In genomic region chr6:85137217-85138035, GRCm38 (mm10) we compare ENCODE assay signal across 8 mouse cellular contexts. TPM values are rescaled to one million over a fixed set of nuclear protein-coding genes. Genes with fewer than 3 reads are reported as not detected.
DNase-seq lines count a peak whose midpoint lies in the region; ATAC-seq and TF ChIP-seq lines count a peak whose summit lies in the region.

Gene Spr, minus strand, starts transcription at chr6:85137766.

- peak; percentile 76 for TF ChIP-seq POLR2A in cortical plate, adult 2 months (IDR thresholded peaks at IDR 0.05; ENCODE audit: extremely low read depth, insufficient read depth, low read length)

- peak within 1 kb of the TSS; percentile 61 for H3K4me3 ChIP-seq in cortical plate, adult 2 months (ENCODE audit: insufficient read depth, low read length)

- ATAC-seq in activated CD4-positive, CD25-positive, alpha-beta regulatory T cell, adult 4 months = peak; percentile 87
- ATAC-seq in megakaryocyte progenitor cell, adult 5-6 weeks (replicated peaks; ENCODE audit: poor library complexity) = peak; percentile 78

- peak; percentile 91 for DNase-seq in gastrocnemius, postnatal 10 days
- peak; percentile 91 for DNase-seq in induced T-regulatory cell, adult 2 months (ENCODE audit: low read depth)
- peak; percentile 64 to 88 for DNase-seq in left cerebral cortex, adult 9 months (ENCODE audit: low spot score in 2 of 2)
- peak; percentile 77 for DNase-seq in right cerebral cortex, postnatal 14 days
- DNase-seq in urinary bladder, postnatal 36 days (ENCODE audit: low spot score in 2 of 2) = peak; percentile 91 to 95

- peak within 1 kb of the TSS; percentile 72 for H3K27ac ChIP-seq in cortical plate, adult 2 months (ENCODE audit: insufficient read depth, low read length)

- peak; percentile 77 for TF ChIP-seq CTCF in cortical plate, adult 2 months (IDR thresholded peaks at IDR 0.05; ENCODE audit: extremely low read depth, insufficient read depth, low read length)

- H3K4me1 ChIP-seq in cortical plate, adult 2 months (ENCODE audit: control insufficient read depth, insufficient read depth, low read length) = no peaks in the 10 kb centered on the region

RNA-seq across cellular contexts. Expression of gene Spr, which starts in this region (rescaled TPM):
- polyA plus RNA-seq in activated CD4-positive, CD25-positive, alpha-beta regulatory T cell, adult 4 months (2017; shearing (Covaris generic)) = 10 to 100 TPM; 24.0 to 31.0 TPM
- 15.3 and 18.5 TPM in 2 replicates for polyA plus RNA-seq in cortical plate, adult 2 months (2012; rRNA removed)
- 10 to 100 TPM; 20.0 to 22.2 TPM for total RNA-seq in gastrocnemius, postnatal 10 days (2021)
- total RNA-seq in megakaryocyte progenitor cell, adult 5-6 weeks (2015) = 18.1 and 23.7 TPM in 2 replicates
- 23.6 and 29.4 TPM in 2 replicates for total RNA-seq in megakaryocyte progenitor cell, adult 5-6 weeks (2017)

Comparison
In these comparisons a context has a peak if more than half of its experiments do, and no peak if none do; other contexts are left out.
1. Peak in every context shown above with its lines: DNase-seq, ATAC-seq, H3K4me3 ChIP-seq and H3K27ac ChIP-seq.